Mouse (Mus musculus) embryonic facial prominence, embryonic 12.5 days (tissue): ENCODE data around the gene Slc29a3. TPM values are rescaled to one million over a fixed set of nuclear protein-coding genes. Genes with fewer than 3 reads are reported as not detected.

ENCODE experiments used
- ATAC-seq: fragments of 200-750 bp; cut with Nextera tagmentation; 2 replicates; pipeline ENCODE4 v1.8.0; 2017; ENCODE audit not compliant: insufficient number of reproducible peaks, insufficient read depth, low FRiP score, low TSS enrichment
- H3K27ac ChIP-seq: fragments of 300-500 bp; sonication (generic); 2 replicates; pipeline ENCODE4 v1.5.1; 2016; ENCODE audit warnings: mild to moderate bottlenecking
- H3K27me3 ChIP-seq: fragments of 300-500 bp; sonication (generic); 2 replicates; pipeline ENCODE4 v1.6.1; 2016; ENCODE audit warnings: mild to moderate bottlenecking, moderate library complexity
- H3K36me3 ChIP-seq: fragments of 300-500 bp; sonication (generic); 2 replicates; pipeline ENCODE4 v1.6.1; 2016; ENCODE audit warnings: mild to moderate bottlenecking
- H3K4me1 ChIP-seq: fragments of 300-500 bp; sonication (generic); 2 replicates; pipeline ENCODE4 v1.6.1; 2016
- H3K4me2 ChIP-seq: fragments of 300-500 bp; sonication (generic); replicated peaks from 2 replicates; pipeline ENCODE4 v1.6.1; 2016; ENCODE audit warnings: mild to moderate bottlenecking, moderate library complexity
- H3K4me3 ChIP-seq: fragments of 300-500 bp; sonication (generic); 2 replicates; pipeline ENCODE4 v1.5.1; 2016; ENCODE audit warnings: mild to moderate bottlenecking
- H3K9ac ChIP-seq: fragments of 300-500 bp; sonication (generic); 2 replicates; pipeline ENCODE4 v1.6.1; 2016; ENCODE audit warnings: mild to moderate bottlenecking, moderate library complexity
- H3K9me3 ChIP-seq: fragments of 300-500 bp; sonication (generic); 2 replicates; pipeline ENCODE4 v1.6.1; 2016; ENCODE audit warnings: mild to moderate bottlenecking, moderate library complexity
- whole genome bisulfite sequencing: fragments of 180-500 bp; shearing (Covaris S2); methylation state at CpG from one replicate; pipeline ENCODE4 v1.1.7; 2016; 5-methylcytosine and 5-hydroxymethylcytosine counted together
- polyA plus RNA-seq: library from polyadenylated mRNA; unstranded; fragments of >200 nt; fragmentation: Nextera tagmentation; extraction: Ambion mirVana; gene quantifications from 2 replicates; pipeline ENCODE4 v1.2.1, GENCODE M21; 2016

Slc29a3 gene
- polyA plus RNA-seq, 1 experiment from 2014 or later = 13.0 TPM

- ATAC-seq = no peak
- no peaks in the 10 kb centered on the region for H3K9me3 ChIP-seq
- peaks cover 27% of the 10 kb centered on the region for H3K4me1 ChIP-seq
- H3K27ac ChIP-seq = no peak overlapping the region
- no peak overlapping the region for H3K4me2 ChIP-seq
- WGBS = 45% methylated on average over 6 of the region's 6 CpGs
- H3K9ac ChIP-seq = no peak overlapping the region
- H3K4me3 ChIP-seq = no peak overlapping the region
- no peaks in the 10 kb centered on the region for H3K36me3 ChIP-seq
- peaks cover 43% of the 10 kb centered on the region for H3K27me3 ChIP-seq
These were observed 61.6 kb downstream of the Slc29a3 start for GRCm38 (mm10) chr10:60690960-60691359.

GRCm38 (mm10) chr10:60689396-60689795 is 63.2 kb downstream of the Slc29a3 start:
- 74% methylated on average over 4 of the region's 4 CpGs for WGBS
- Histone ChIP-seq H3K4me1 (peaks cover 27% of the 10 kb centered on the region), H3K9me3 (no peaks in the 10 kb centered on the region), H3K4me2 (no peak overlapping the region), H3K27ac (no peak overlapping the region), H3K4me3 (no peak overlapping the region), H3K9ac (no peak overlapping the region), H3K36me3 (no peaks in the 10 kb centered on the region), H3K27me3 (peaks cover 59% of the 10 kb centered on the region)
- no peak for ATAC-seq

- Histone ChIP-seq H3K36me3 (no peaks in the 10 kb centered on the region), H3K4me3 (peak overlapping the region; percentile 59), H3K27me3 (peaks cover 73% of the 10 kb centered on the region), H3K4me2 (peak overlapping the region; percentile 99), H3K9me3 (no peaks in the 10 kb centered on the region), H3K4me1 (peaks cover 10% of the 10 kb centered on the region; the same call in 1 of the 2 replicates), H3K9ac (peak overlapping the region; percentile 67), H3K27ac (no peak overlapping the region)
- ATAC-seq = peak; percentile 53
- 1% methylated on average over 76 of the region's 76 CpGs for WGBS
These were observed 65.4 kb downstream of the Slc29a3 start for GRCm38 (mm10) chr10:60687011-60687776.

GRCm38 (mm10) chr10:60686641-60686975 is 66.0 kb downstream of the Slc29a3 start:
- H3K36me3 ChIP-seq = no peaks in the 10 kb centered on the region
- H3K9ac ChIP-seq = peak overlapping the region; percentile 67

GRCm38 (mm10) chr10:60685764-60686640 is 66.6 kb downstream of the Slc29a3 start:
- Histone ChIP-seq H3K36me3 (no peaks in the 10 kb centered on the region), H3K27ac (no peak overlapping the region), H3K27me3 (peaks cover 73% of the 10 kb centered on the region), H3K9me3 (no peaks in the 10 kb centered on the region), H3K4me3 (peak overlapping the region; percentile 59), H3K9ac (peak overlapping the region; percentile 67), H3K4me2 (peak overlapping the region; percentile 99), H3K4me1 (peaks cover 9% of the 10 kb centered on the region; the same call in 1 of the 2 replicates)
- WGBS = 6% methylated on average over 50 of the region's 50 CpGs
- no peak for ATAC-seq

More at GRCm38 (mm10) chr10:60686641-60686975, 66.0 kb downstream of the Slc29a3 start:
- H3K4me3 ChIP-seq = peak overlapping the region; percentile 59
- WGBS = 1% methylated on average over 37 of the region's 37 CpGs
- H3K4me1 ChIP-seq = peaks cover 9% of the 10 kb centered on the region; the same call in 1 of the 2 replicates
- no peak; the same call in 1 of the 2 replicates for ATAC-seq
- no peaks in the 10 kb centered on the region for H3K9me3 ChIP-seq
- peak overlapping the region; percentile 99 for H3K4me2 ChIP-seq
- H3K27me3 ChIP-seq = peaks cover 73% of the 10 kb centered on the region
- H3K27ac ChIP-seq = no peak overlapping the region

GRCm38 (mm10) chr10:60678926-60679325 is 73.7 kb downstream of the Slc29a3 start:
- Histone ChIP-seq H3K4me2 (no peak overlapping the region), H3K9ac (no peak overlapping the region), H3K27ac (no peak overlapping the region), H3K4me3 (no peak overlapping the region), H3K9me3 (no peaks in the 10 kb centered on the region), H3K27me3 (peaks cover 9% of the 10 kb centered on the region), H3K4me1 (no peaks in the 10 kb centered on the region), H3K36me3 (no peaks in the 10 kb centered on the region)
- WGBS = 73% methylated on average over 3 of the region's 3 CpGs
- no peak for ATAC-seq

GRCm38 (mm10) chr10:60677319-60677718 is 75.3 kb downstream of the Slc29a3 start:
- no peak overlapping the region for H3K27ac ChIP-seq
- no peaks in the 10 kb centered on the region for H3K27me3 ChIP-seq
- WGBS = 77% methylated on average over 4 of the region's 4 CpGs
- no peak overlapping the region for H3K4me3 ChIP-seq
- no peaks in the 10 kb centered on the region for H3K9me3 ChIP-seq
- H3K9ac ChIP-seq = no peak overlapping the region
- H3K4me1 ChIP-seq = no peaks in the 10 kb centered on the region
- ATAC-seq = no peak
- H3K36me3 ChIP-seq = no peaks in the 10 kb centered on the region
- H3K4me2 ChIP-seq = no peak overlapping the region

- H3K4me2 ChIP-seq = no peak overlapping the region
- WGBS = 64% methylated on average over 8 of the region's 8 CpGs
- H3K27me3 ChIP-seq = no peaks in the 10 kb centered on the region
- H3K9me3 ChIP-seq = no peaks in the 10 kb centered on the region
- H3K36me3 ChIP-seq = no peaks in the 10 kb centered on the region
- no peak overlapping the region for H3K9ac ChIP-seq
- no peak for ATAC-seq
- H3K27ac ChIP-seq = no peak overlapping the region
- no peaks in the 10 kb centered on the region for H3K4me1 ChIP-seq
- no peak overlapping the region for H3K4me3 ChIP-seq
These were observed 82.4 kb downstream of the Slc29a3 start for GRCm38 (mm10) chr10:60670166-60670565.

- no peak overlapping the region for H3K9ac ChIP-seq
- no peak overlapping the region for H3K27ac ChIP-seq
- H3K4me1 ChIP-seq = no peaks in the 10 kb centered on the region
- no peak overlapping the region for H3K4me2 ChIP-seq
- no peak overlapping the region for H3K4me3 ChIP-seq
- H3K27me3 ChIP-seq = no peaks in the 10 kb centered on the region
- ATAC-seq = no peak
- 89% methylated on average over 3 of the region's 3 CpGs for WGBS
- no peaks in the 10 kb centered on the region for H3K9me3 ChIP-seq
- H3K36me3 ChIP-seq = no peaks in the 10 kb centered on the region
These were observed 84.0 kb downstream of the Slc29a3 start for GRCm38 (mm10) chr10:60668591-60668990.

Other genes starting within 250 kb of the Slc29a3 start
- gene Cdh23, start 56.3 kb downstream of the Slc29a3 start, polyA plus RNA-seq = 0.75 and 0.90 TPM in 2 replicates
- gene Unc5b, start 78.8 kb upstream of the Slc29a3 start, polyA plus RNA-seq = 5.7 and 6.3 TPM in 2 replicates